Mouse (Mus musculus) embryonic facial prominence, embryonic 14.5 days (tissue): ENCODE data around the gene Cdipt. TPM values are rescaled to one million over a fixed set of nuclear protein-coding genes. Genes with fewer than 3 reads are reported as not detected.
A peak's percentile ranks its signal among the peaks of the same experiment; 100 is the strongest.

Experiments used
- ATAC-seq: fragments of 200-750 bp; cut with Nextera tagmentation; 2 replicates; pipeline ENCODE4 v1.8.0; 2017; ENCODE audit warnings: low read depth, moderate number of reproducible peaks, moderate TSS enrichment
- DNase-seq: peaks from one replicate; pipeline ENCODE4 v3.0.0-alpha.2; 2015; ENCODE audit warnings: low spot score
- H3K27ac ChIP-seq: fragments of 300-500 bp; sonication (generic); replicated peaks from 2 replicates; pipeline ENCODE4 v1.5.1; 2014; ENCODE audit warnings: low read depth, mild to moderate bottlenecking, low read length, moderate library complexity
- H3K27me3 ChIP-seq: fragments of 300-500 bp; sonication (generic); replicated peaks from 2 replicates; pipeline ENCODE4 v1.6.1; 2014; ENCODE audit warnings: low read length; ENCODE audit not compliant: control insufficient read depth, insufficient read depth
- H3K36me3 ChIP-seq: fragments of 300-500 bp; sonication (generic); 2 replicates; pipeline ENCODE4 v1.6.1; 2014; ENCODE audit warnings: low read length, mixed read lengths; ENCODE audit not compliant: control insufficient read depth, insufficient read depth
- H3K4me1 ChIP-seq: fragments of 300-500 bp; sonication (generic); 2 replicates; pipeline ENCODE4 v1.6.1; 2014; ENCODE audit warnings: antibody characterized with exemption, low read length; ENCODE audit not compliant: control insufficient read depth, insufficient read depth
- H3K4me2 ChIP-seq: fragments of 300-500 bp; sonication (generic); 2 replicates; pipeline ENCODE4 v1.6.1; 2014; ENCODE audit warnings: low read depth, mild to moderate bottlenecking, low read length, moderate library complexity, mixed read lengths
- H3K4me3 ChIP-seq: fragments of 300-500 bp; sonication (generic); 2 replicates; pipeline ENCODE4 v1.5.1; 2014; ENCODE audit warnings: low read depth, mild to moderate bottlenecking, low read length
- H3K9ac ChIP-seq: fragments of 300-500 bp; sonication (generic); 2 replicates; pipeline ENCODE4 v1.6.1; 2014; ENCODE audit warnings: low read depth, mild to moderate bottlenecking, low read length, moderate library complexity, mixed read lengths
- H3K9me3 ChIP-seq: fragments of 300-500 bp; sonication (generic); 2 replicates; pipeline ENCODE4 v1.6.1; 2016; ENCODE audit warnings: low read length; ENCODE audit not compliant: control insufficient read depth
- WGBS: fragments of 180-500 bp; shearing (Covaris S2); extraction: QIAGEN DNeasy Blood & Tissue Kit; methylation state at CpG from one replicate; pipeline ENCODE4 v1.1.7; 2014; 5-methylcytosine and 5-hydroxymethylcytosine counted together
- polyA plus RNA-seq: library from polyadenylated mRNA; unstranded; fragments of >200 nt; fragmentation: Nextera tagmentation; extraction: Ambion mirVana; gene quantifications from 2 replicates; pipeline ENCODE4 v1.2.1, GENCODE M21; 2014

The Cdipt gene
- polyA plus RNA-seq, 1 experiment from 2014 or later: 88.0 TPM

- H3K36me3 ChIP-seq: peaks cover 31% of the 10 kb centered on the region
- H3K4me1 ChIP-seq: peaks cover 8% of the 10 kb centered on the region
- H3K27ac ChIP-seq: no peak overlapping the region
- H3K27me3 ChIP-seq: no peaks in the 10 kb centered on the region
- H3K4me3 ChIP-seq: no peak overlapping the region
- no peak for ATAC-seq
- DNase-seq: no peak
- H3K9me3 ChIP-seq: no peaks in the 10 kb centered on the region
- H3K4me2 ChIP-seq: no peak overlapping the region
- WGBS: 91% methylated on average over 2 of the region's 2 CpGs
- H3K9ac ChIP-seq: no peak overlapping the region
Measured at GRCm38 (mm10) chr7:126981601-126982000, 5.9 kb downstream of the Cdipt start.

GRCm38 (mm10) chr7:126982054-126982453, 6.3 kb downstream of the Cdipt start:
- ATAC-seq: no peak

GRCm38 (mm10) chr7:126983113-126983512, 7.4 kb downstream of the Cdipt start:
- 77% methylated on average over 7 of the region's 7 CpGs for WGBS
- Histone ChIP-seq H3K4me3 (no peak overlapping the region), H3K27ac (no peak overlapping the region), H3K4me1 (no peaks in the 10 kb centered on the region), H3K4me2 (no peak overlapping the region), H3K27me3 (no peaks in the 10 kb centered on the region), H3K36me3 (peaks cover 27% of the 10 kb centered on the region), H3K9me3 (no peaks in the 10 kb centered on the region), H3K9ac (no peak overlapping the region)
- DNase-seq (no peak), ATAC-seq (no peak)

More at GRCm38 (mm10) chr7:126982054-126982453, 6.3 kb downstream of the Cdipt start:
- no peak overlapping the region for H3K27ac ChIP-seq
- no peak overlapping the region for H3K4me3 ChIP-seq
- no peak for DNase-seq
- no peaks in the 10 kb centered on the region for H3K27me3 ChIP-seq
- H3K9me3 ChIP-seq: no peaks in the 10 kb centered on the region
- 90% methylated on average over 4 of the region's 4 CpGs for WGBS
- peaks cover 31% of the 10 kb centered on the region for H3K36me3 ChIP-seq
- no peak overlapping the region for H3K4me2 ChIP-seq
- H3K4me1 ChIP-seq: peaks cover 6% of the 10 kb centered on the region
- H3K9ac ChIP-seq: no peak overlapping the region

GRCm38 (mm10) chr7:126984667-126985444, 9.1 kb downstream of the Cdipt start:
- Histone ChIP-seq H3K9me3 (no peaks in the 10 kb centered on the region), H3K4me3 (no peak overlapping the region), H3K4me1 (no peaks in the 10 kb centered on the region), H3K27me3 (no peaks in the 10 kb centered on the region), H3K9ac (no peak overlapping the region), H3K27ac (no peak overlapping the region), H3K4me2 (no peak overlapping the region), H3K36me3 (peaks cover 10% of the 10 kb centered on the region)
- ATAC-seq (peak; percentile 38; the same call in 1 of the 2 replicates), DNase-seq (peak; percentile 23)
- 64% methylated on average over 10 of the region's 10 CpGs for WGBS

GRCm38 (mm10) chr7:126986319-126986718, 10.6 kb downstream of the Cdipt start:
- H3K36me3 ChIP-seq: no peaks in the 10 kb centered on the region
- peak; percentile 64; the same call in 1 of the 2 replicates for ATAC-seq
- no peak overlapping the region for H3K4me3 ChIP-seq
- no peaks in the 10 kb centered on the region for H3K27me3 ChIP-seq
- no peak overlapping the region for H3K27ac ChIP-seq
- no peak overlapping the region for H3K9ac ChIP-seq
- 34% methylated on average over 9 of the region's 9 CpGs for WGBS
- H3K4me1 ChIP-seq: no peaks in the 10 kb centered on the region
- DNase-seq: peak; percentile 35
- H3K9me3 ChIP-seq: no peaks in the 10 kb centered on the region
- no peak overlapping the region for H3K4me2 ChIP-seq

- H3K9ac ChIP-seq: no peak overlapping the region
- 60% methylated on average over 8 of the region's 8 CpGs for WGBS
Measured at GRCm38 (mm10) chr7:126988816-126989215, 13.1 kb downstream of the Cdipt start.

GRCm38 (mm10) chr7:126996449-126996848, 20.7 kb downstream of the Cdipt start:
- Histone ChIP-seq H3K4me2 (no peak overlapping the region), H3K27me3 (no peaks in the 10 kb centered on the region), H3K27ac (no peak overlapping the region), H3K4me1 (no peaks in the 10 kb centered on the region), H3K9me3 (0 out of 2 replicates have a peak, but pooled peaks cover 5% of the 10 kb centered on the region), H3K4me3 (no peak overlapping the region), H3K9ac (no peak overlapping the region), H3K36me3 (no peaks in the 10 kb centered on the region)
- no peak for DNase-seq
- ATAC-seq: no peak
- 78% methylated on average over 4 of the region's 4 CpGs for WGBS

More at GRCm38 (mm10) chr7:126988816-126989215, 13.1 kb downstream of the Cdipt start:
- H3K4me2 ChIP-seq: no peak overlapping the region
- H3K27me3 ChIP-seq: no peaks in the 10 kb centered on the region
- no peak overlapping the region for H3K27ac ChIP-seq
- no peaks in the 10 kb centered on the region for H3K9me3 ChIP-seq
- H3K36me3 ChIP-seq: no peaks in the 10 kb centered on the region
- no peaks in the 10 kb centered on the region for H3K4me1 ChIP-seq
- ATAC-seq: no peak
- no peak for DNase-seq
- no peak overlapping the region for H3K4me3 ChIP-seq

GRCm38 (mm10) chr7:126999568-126999967, 23.9 kb downstream of the Cdipt start:
- WGBS: 77% methylated on average over 10 of the region's 10 CpGs

GRCm38 (mm10) chr7:127003620-127004019, 27.9 kb downstream of the Cdipt start:
- H3K4me1 ChIP-seq: no peaks in the 10 kb centered on the region
- no peak overlapping the region for H3K27ac ChIP-seq
- no peaks in the 10 kb centered on the region for H3K9me3 ChIP-seq
- no peaks in the 10 kb centered on the region for H3K27me3 ChIP-seq
- ATAC-seq: no peak
- no peak overlapping the region for H3K4me3 ChIP-seq
- no peak for DNase-seq
- H3K36me3 ChIP-seq: no peaks in the 10 kb centered on the region
- WGBS: 85% methylated on average over 5 of the region's 5 CpGs
- no peak overlapping the region for H3K4me2 ChIP-seq
- no peak overlapping the region for H3K9ac ChIP-seq

More at GRCm38 (mm10) chr7:126999568-126999967, 23.9 kb downstream of the Cdipt start:
- DNase-seq: no peak
- Histone ChIP-seq H3K4me3 (no peak overlapping the region), H3K4me1 (no peaks in the 10 kb centered on the region), H3K27me3 (no peaks in the 10 kb centered on the region), H3K9me3 (0 out of 2 replicates have a peak, but pooled peaks cover 5% of the 10 kb centered on the region), H3K36me3 (no peaks in the 10 kb centered on the region), H3K27ac (no peak overlapping the region), H3K9ac (no peak overlapping the region), H3K4me2 (no peak overlapping the region)
- no peak for ATAC-seq
